In the genomic region with DNA sequence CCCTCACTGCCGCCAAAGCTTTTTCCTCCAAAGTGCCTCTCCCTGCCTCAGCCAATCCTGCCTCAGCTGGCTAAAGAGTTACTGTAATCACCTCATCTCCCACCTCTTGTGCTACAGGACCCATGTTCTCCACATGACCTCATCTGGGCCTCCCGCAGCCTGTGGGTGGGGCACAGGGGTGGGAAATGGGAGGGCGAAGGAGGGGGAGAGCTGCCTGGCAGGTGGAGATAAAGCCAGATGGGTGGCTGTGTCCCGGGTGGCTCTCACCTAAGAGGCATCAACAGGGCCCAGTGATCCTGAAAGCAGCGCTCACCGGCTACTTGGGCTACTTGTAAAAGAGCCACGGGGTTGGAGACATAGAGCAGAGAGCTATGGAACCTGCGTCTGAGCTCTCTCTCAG, we compare ENCODE assay signal across 9 mouse cellular contexts. TPM values are rescaled to one million over a fixed set of nuclear protein-coding genes. Genes with fewer than 3 reads are reported as not detected.
DNase-seq lines count a peak whose midpoint lies in the region; ATAC-seq lines count a peak whose summit lies in the region.
"Had no signal": no experiment of that assay in that cellular context is flagged by ENCODE, and none has a peak within 500 bp of the region (broad histone marks: within the 10 kb centered on the region; RNA-seq: fewer than 3 reads in every experiment).

No protein-coding gene starts in this region.

- peak overlapping the region in 1 of 2 experiments; percentile 17; a peak in 1 of 4 replicates for H3K27ac ChIP-seq in heart, embryonic 14.5 days (replicated peaks in 1 of 2; ENCODE audit: control insufficient read depth in 1 of 2, insufficient read depth in 1 of 2, low read depth in 2 of 2, low read length in 2 of 2)
- H3K27ac ChIP-seq in embryonic facial prominence, embryonic 14.5 days (replicated peaks; ENCODE audit: low read depth, low read length): no peak overlapping the region; the same call in 1 of the 2 replicates
- H3K27ac ChIP-seq in liver, embryonic 15.5 days (replicated peaks): peak overlapping the region; percentile 100

- no peaks in the 10 kb centered on the region for H3K27me3 ChIP-seq in heart, embryonic 14.5 days (ENCODE audit: control insufficient read depth, insufficient read depth, low read length)
- no peaks in the 10 kb centered on the region for H3K27me3 ChIP-seq in embryonic facial prominence, embryonic 14.5 days (replicated peaks; ENCODE audit: control insufficient read depth, insufficient read depth, low read length)
- H3K27me3 ChIP-seq in liver, embryonic 15.5 days: peaks cover 49% of the 10 kb centered on the region

- no peak overlapping the region for H3K4me3 ChIP-seq in heart, embryonic 14.5 days (ENCODE audit: control insufficient read depth in 1 of 2, insufficient read depth in 1 of 2, low read depth in 1 of 2, low read length in 2 of 2)
- no peak overlapping the region for H3K4me3 ChIP-seq in embryonic facial prominence, embryonic 14.5 days (ENCODE audit: low read depth, low read length)
- peak overlapping the region; percentile 52 for H3K4me3 ChIP-seq in liver, embryonic 15.5 days (replicated peaks)

- H3K9ac ChIP-seq in heart, embryonic 14.5 days (ENCODE audit: low read length): no peak overlapping the region
- no peak overlapping the region for H3K9ac ChIP-seq in embryonic facial prominence, embryonic 14.5 days (ENCODE audit: low read depth, low read length)
- H3K9ac ChIP-seq in liver, embryonic 15.5 days: peak overlapping the region; percentile 72

- intact Hi-C loops in heart, postnatal 25 days (cut with DNase I): no loop called here

- no peak for ATAC-seq in heart, embryonic 14.5 days (ENCODE audit: insufficient number of reproducible peaks, insufficient read depth, low FRiP score, low read depth)
- ATAC-seq in embryonic facial prominence, embryonic 14.5 days (ENCODE audit: low read depth): 0 out of 2 replicates have a peak, but pooled peaks have one; percentile 16
- peak; percentile 95 for ATAC-seq in liver, embryonic 15.5 days (ENCODE audit: insufficient read depth)

- 48% methylated on average over 8 of the region's 8 CpGs for WGBS in heart, embryonic 14.5 days
- WGBS in embryonic facial prominence, embryonic 14.5 days: 56% methylated on average over 5 of the region's 8 CpGs
- WGBS in liver, embryonic 15.5 days (ENCODE audit: insufficient replicate concordance): 18% methylated on average over 8 of the region's 8 CpGs

- no peak for DNase-seq in heart, postnatal 25 days (ENCODE audit: low spot score)
- peak; percentile 80 for DNase-seq in MEL-GATA-1-ER (ENCODE audit: extremely low read depth, low read depth)
- DNase-seq in embryonic facial prominence, embryonic 14.5 days (ENCODE audit: low spot score): no peak
- no peak for DNase-seq in cerebellum, postnatal 4 days (ENCODE audit: low spot score in 2 of 2)
- DNase-seq in frontal cortex, adult 2 months (ENCODE audit: extremely low spot score in 1 of 2, low spot score in 1 of 2): no peak
- no peak for DNase-seq in left cerebral cortex, adult 9 months (ENCODE audit: low spot score in 2 of 2)
- DNase-seq: thymus, adult 18-20 months had no signal

- H3K36me3 ChIP-seq in heart, embryonic 14.5 days (ENCODE audit: control insufficient read depth, insufficient read depth, low read length): no peaks in the 10 kb centered on the region
- H3K36me3 ChIP-seq in embryonic facial prominence, embryonic 14.5 days (ENCODE audit: control insufficient read depth, insufficient read depth, low read length): no peaks in the 10 kb centered on the region
- no peaks in the 10 kb centered on the region for H3K36me3 ChIP-seq in liver, embryonic 15.5 days (replicated peaks)

- H3K4me1 ChIP-seq in heart, embryonic 14.5 days (ENCODE audit: control insufficient read depth in 2 of 2, insufficient read depth in 2 of 2, low read length in 2 of 2): peaks cover 19 to 26% of the 10 kb centered on the region in 2 experiments
- peaks cover 14% of the 10 kb centered on the region for H3K4me1 ChIP-seq in embryonic facial prominence, embryonic 14.5 days (ENCODE audit: control insufficient read depth, insufficient read depth, low read length)
- H3K4me1 ChIP-seq in liver, embryonic 15.5 days (replicated peaks): peaks cover 75% of the 10 kb centered on the region

- H3K9me3 ChIP-seq in heart, embryonic 14.5 days (ENCODE audit: control insufficient read depth, low read length): no peaks in the 10 kb centered on the region
- no peaks in the 10 kb centered on the region for H3K9me3 ChIP-seq in embryonic facial prominence, embryonic 14.5 days (ENCODE audit: control insufficient read depth, low read length)
- no peaks in the 10 kb centered on the region for H3K9me3 ChIP-seq in liver, embryonic 15.5 days (replicated peaks)

- H3K4me2 ChIP-seq in heart, embryonic 14.5 days (ENCODE audit: low read length): peak overlapping the region; percentile 23; the same call in 1 of the 2 replicates
- H3K4me2 ChIP-seq in embryonic facial prominence, embryonic 14.5 days (ENCODE audit: low read depth, low read length): no peak overlapping the region
- H3K4me2 ChIP-seq in liver, embryonic 15.5 days: peak overlapping the region; percentile 73

RNA-seq across cellular contexts. Expression of gene Alpl, which starts 44.9 kb away (rescaled TPM):
- polyA plus RNA-seq in heart, embryonic 14.5 days (2014; fragmentation: Nextera tagmentation; extraction: Ambion mirVana): 2.2 and 3.0 TPM in 2 replicates
- 10 to 100 TPM; 52.8 to 68.3 TPM for total RNA-seq in heart, postnatal 25 days (2021)
- polyA plus RNA-seq in embryonic facial prominence, embryonic 14.5 days (2014; fragmentation: Nextera tagmentation; extraction: Ambion mirVana): 112 and 149 TPM in 2 replicates
- 9.7 and 12.0 TPM in 2 replicates for polyA plus RNA-seq in liver, embryonic 15.5 days (2015; fragmentation: Nextera tagmentation; extraction: Ambion mirVana)
- 12.3 and 13.5 TPM in 2 replicates for polyA plus RNA-seq in frontal cortex, adult 2 months (2012; rRNA removed)
